Mouse (Mus musculus) left cerebral cortex, adult 8-10 months (tissue): ENCODE results near the gene Ak3. TPM values are rescaled to one million over a fixed set of nuclear protein-coding genes. Genes with fewer than 3 reads are reported as not detected.

Experiments used
- DNase-seq, 2 experiments: peaks; one replicate each; pipeline ENCODE4 v3.0.0; 2022; ENCODE audit warnings: low spot score in 2 of 2
- total RNA-seq, 4 experiments: library from RNA; stranded (reverse); gene quantifications; 2 replicates each; pipeline ENCODE4 v1.2.4; 2022

The Ak3 gene
- total RNA-seq, result 10 to 100 TPM; 51.7 to 57.6 (median 54.8) TPM

- peak; percentile 64 to 76 for DNase-seq
Measured at GRCm38 (mm10) chr19:29047334-29048170, at the start of gene Ak3. TSS of gene Ak3 (minus strand) at chr19:29047961.

- DNase-seq, result no peak
Measured at GRCm38 (mm10) chr19:29092194-29092593, 44.4 kb upstream of the Ak3 start.

- no peak for DNase-seq
Measured at GRCm38 (mm10) chr19:29088628-29089027, 40.9 kb upstream of the Ak3 start.

GRCm38 (mm10) chr19:29074802-29075201, 27.0 kb upstream of the Ak3 start:
- no peak for DNase-seq

- DNase-seq, result no peak
Measured at GRCm38 (mm10) chr19:29069195-29069594, 21.4 kb upstream of the Ak3 start.

GRCm38 (mm10) chr19:29066981-29067471, 19.3 kb upstream of the Ak3 start:
- peak in 1 of 2 experiments; percentile 46 for DNase-seq

DNA sequence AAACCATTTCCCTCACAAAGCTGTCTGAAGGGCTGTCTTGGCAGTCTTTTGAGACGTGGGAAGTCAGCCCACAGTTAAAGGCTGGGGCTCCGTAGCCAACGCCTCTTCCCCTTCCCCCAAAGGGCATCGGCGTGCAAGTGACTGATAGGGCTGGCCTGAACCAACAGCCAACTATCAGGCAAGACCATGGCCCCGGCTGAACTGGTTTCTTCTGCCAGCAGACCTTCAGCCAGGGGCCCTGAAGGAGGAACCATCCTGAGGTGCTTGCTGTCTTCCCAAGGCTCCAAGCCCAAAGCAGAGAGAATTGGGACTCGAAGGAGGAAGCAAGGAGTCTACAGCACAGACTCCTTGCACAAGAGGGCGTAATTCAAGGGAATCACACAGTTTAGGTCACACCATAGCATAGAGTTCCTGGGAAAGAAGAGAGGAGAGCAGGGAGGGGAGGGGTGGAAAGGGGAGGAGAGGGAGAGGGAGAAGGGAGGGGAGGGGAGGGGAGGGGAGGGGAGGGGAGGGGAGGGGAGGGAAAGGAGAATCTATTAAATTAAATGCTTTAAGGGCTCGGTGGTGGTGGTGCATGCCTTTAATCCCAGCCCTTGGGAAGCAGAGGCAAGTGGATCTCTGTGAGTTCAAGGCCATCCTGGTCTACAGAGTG, 16.8 kb upstream of the Ak3 start:
- no peak for DNase-seq

- peak; percentile 80 for DNase-seq
Measured at GRCm38 (mm10) chr19:29063577-29064363, 16.0 kb upstream of the Ak3 start.

DNA sequence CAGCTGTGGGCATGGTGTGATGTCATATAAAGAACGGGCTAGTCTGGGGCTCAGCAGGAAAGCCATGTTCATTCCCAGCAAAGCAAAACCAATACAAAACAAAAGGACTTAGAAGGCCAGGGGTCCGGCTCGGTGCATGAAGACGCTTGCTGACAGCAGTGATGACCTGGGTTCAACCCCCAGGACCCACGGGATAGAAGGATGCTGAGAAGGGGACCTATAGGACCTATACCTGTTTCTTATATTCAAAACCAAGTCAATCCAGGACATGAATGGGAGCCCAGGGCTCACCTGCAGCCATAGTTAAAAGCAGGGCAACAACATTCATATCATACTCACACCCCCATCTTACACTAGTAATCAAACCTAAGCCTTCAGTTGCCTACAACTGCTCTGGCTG, 15.2 kb upstream of the Ak3 start:
- no peak for DNase-seq

DNA sequence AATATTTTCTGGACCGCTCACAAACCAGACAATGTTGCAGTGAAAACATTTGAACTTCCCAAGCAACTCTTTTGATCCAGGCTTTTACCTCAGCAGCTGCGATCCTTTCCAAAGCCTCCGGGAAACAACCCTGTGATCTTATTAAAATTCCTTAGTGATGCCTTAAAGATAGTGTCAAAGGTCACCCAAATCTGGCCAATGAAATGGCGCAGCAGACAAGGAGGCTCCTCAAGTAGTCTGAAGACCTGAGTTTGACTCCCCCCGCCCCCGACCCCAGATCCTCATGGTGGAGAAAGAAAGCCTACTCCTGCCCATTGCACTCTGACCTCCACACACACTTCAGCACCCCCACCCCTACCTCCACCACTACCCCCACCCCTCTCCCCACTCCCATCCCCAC, 12.5 kb upstream of the Ak3 start:
- no peak for DNase-seq

- DNase-seq, result no peak
Measured at GRCm38 (mm10) chr19:29059688-29060087, 11.9 kb upstream of the Ak3 start.

- DNase-seq, result no peak
Measured at GRCm38 (mm10) chr19:29058741-29059140, 11.0 kb upstream of the Ak3 start.

GRCm38 (mm10) chr19:29055469-29055868, 7.7 kb upstream of the Ak3 start:
- DNase-seq, result no peak

- no peak for DNase-seq
Measured at GRCm38 (mm10) chr19:29054594-29054993, 6.8 kb upstream of the Ak3 start.

- no peak for DNase-seq
Measured at GRCm38 (mm10) chr19:29052786-29053185, 5.0 kb upstream of the Ak3 start.

GRCm38 (mm10) chr19:29050186-29050980, 2.6 kb upstream of the Ak3 start:
- no peak for DNase-seq

GRCm38 (mm10) chr19:29049401-29050075, 1.8 kb upstream of the Ak3 start:
- DNase-seq, result no peak

- no peak for DNase-seq
Measured at GRCm38 (mm10) chr19:29046961-29047333, 814 bp downstream of the Ak3 start.

DNA sequence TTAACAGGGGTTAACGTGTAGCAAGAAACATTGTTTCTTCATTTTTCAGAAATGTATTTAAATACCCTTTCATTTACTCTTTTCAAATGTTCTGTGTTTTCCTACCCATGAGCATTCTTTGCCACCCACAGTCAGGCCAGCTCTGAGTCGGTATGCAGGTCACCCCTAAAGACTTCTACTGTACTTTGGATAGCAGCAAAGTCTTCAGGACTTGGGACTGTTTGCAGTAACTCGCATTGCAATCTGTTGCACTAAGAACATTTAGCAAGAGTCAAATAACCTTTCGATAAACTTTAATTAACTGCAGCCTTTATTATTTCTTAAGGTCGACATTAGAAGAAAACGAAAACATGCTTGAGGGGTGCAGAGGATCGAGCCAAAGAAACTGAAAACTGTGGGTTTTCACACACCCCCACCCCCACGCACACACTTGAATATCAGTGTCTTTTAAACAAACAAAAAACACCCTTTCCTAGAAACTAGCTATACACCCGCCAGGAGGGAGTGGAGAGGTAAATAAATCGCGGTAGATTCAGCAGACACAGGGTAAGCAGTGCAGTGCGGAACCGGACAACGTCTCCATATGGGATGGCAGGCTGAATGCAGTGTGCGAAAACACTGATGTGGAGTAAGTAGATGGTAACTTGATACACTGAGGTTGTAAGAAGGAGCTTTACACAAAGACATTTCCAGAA, 1.7 kb downstream of the Ak3 start:
- no peak for DNase-seq

DNA sequence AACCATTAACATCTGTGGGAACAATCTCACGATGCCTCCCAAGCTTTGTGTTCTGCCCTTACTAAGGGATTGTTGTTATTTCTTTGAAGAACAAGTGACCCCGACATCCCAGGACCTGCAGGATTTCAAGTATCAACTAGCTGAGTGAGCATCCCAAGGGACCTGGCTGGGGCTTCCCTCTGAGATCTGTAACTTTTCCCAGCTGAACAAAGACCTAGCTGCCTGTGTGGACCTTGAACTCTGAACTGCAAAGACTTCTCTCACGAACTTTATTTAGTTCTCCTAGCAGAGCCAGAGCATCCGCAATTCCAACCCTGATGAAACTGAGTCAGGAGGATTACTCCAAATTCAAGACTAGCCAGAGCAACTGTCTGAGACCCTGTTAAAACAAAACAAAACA, 2.4 kb downstream of the Ak3 start:
- DNase-seq, result no peak
